Mouse (Mus musculus): ENCODE measurements around the gene Ghdc.

The Ghdc gene

GRCm38 (mm10) chr11:100719312-100719711 is 51.4 kb downstream of the Ghdc start:
- in situ Hi-C loops (cut with MboI, MseI) = no loop called here

- in situ Hi-C loops (cut with MboI, MseI) = no loop called here
Observed at GRCm38 (mm10) chr11:100718866-100719265, 51.9 kb downstream of the Ghdc start.

- in situ Hi-C loops (cut with MboI, MseI) = no loop called here
Observed at GRCm38 (mm10) chr11:100718462-100718861, 52.3 kb downstream of the Ghdc start.

GRCm38 (mm10) chr11:100716649-100717048 is 54.1 kb downstream of the Ghdc start:
- in situ Hi-C loops (cut with MboI, MseI) = no loop called here

Measured in T-helper 2 cell (primary cell).